Mouse (Mus musculus): Measurements from ENCODE around the gene Scrt2. TPM values are rescaled to one million over a fixed set of nuclear protein-coding genes. Genes with fewer than 3 reads are reported as not detected.

Gene Scrt2
- polyA plus RNA-seq, 1 experiment = not detected

GRCm38 (mm10) chr2:152140941-152141340 is 59.6 kb downstream of the Scrt2 start:
- no peak for TF ChIP-seq POLR2A (IDR thresholded peaks at IDR 0.05; ENCODE audit: borderline replicate concordance, low read depth, low read length)
- no peak overlapping the region for H3K27ac ChIP-seq (ENCODE audit: insufficient read depth, low read depth, low read length)
- H3K4me1 ChIP-seq (ENCODE audit: control insufficient read depth, insufficient read depth, low read length) = no peaks in the 10 kb centered on the region

GRCm38 (mm10) chr2:152141491-152141890 is 60.2 kb downstream of the Scrt2 start:
- H3K4me3 ChIP-seq (ENCODE audit: insufficient read depth, low read length) = no peak overlapping the region
- TF ChIP-seq POLR2A (IDR thresholded peaks at IDR 0.05; ENCODE audit: borderline replicate concordance, low read depth, low read length) (no peak), CTCF (IDR thresholded peaks at IDR 0.05; ENCODE audit: low read depth, low read length) (no peak)
- no peaks in the 10 kb centered on the region for H3K4me1 ChIP-seq (ENCODE audit: control insufficient read depth, insufficient read depth, low read length)
- H3K27ac ChIP-seq (ENCODE audit: insufficient read depth, low read depth, low read length) = no peak overlapping the region

More at GRCm38 (mm10) chr2:152140941-152141340, 59.6 kb downstream of the Scrt2 start:
- no peak overlapping the region for H3K4me3 ChIP-seq (ENCODE audit: insufficient read depth, low read length)

- Histone ChIP-seq H3K4me1 (ENCODE audit: control insufficient read depth, insufficient read depth, low read length) (no peaks in the 10 kb centered on the region), H3K4me3 (ENCODE audit: insufficient read depth, low read length) (peak overlapping the region; percentile 4; the same call in 1 of the 2 replicates), H3K27ac (ENCODE audit: insufficient read depth, low read depth, low read length) (no peak overlapping the region)
- TF ChIP-seq POLR2A (IDR thresholded peaks at IDR 0.05; ENCODE audit: borderline replicate concordance, low read depth, low read length) (no peak), CTCF (IDR thresholded peaks at IDR 0.05; ENCODE audit: low read depth, low read length) (no peak)
These were observed 60.7 kb downstream of the Scrt2 start for GRCm38 (mm10) chr2:152142046-152142445.

- H3K4me3 ChIP-seq (ENCODE audit: insufficient read depth, low read length) = peak overlapping the region; percentile 4; the same call in 1 of the 2 replicates
- H3K27ac ChIP-seq (ENCODE audit: insufficient read depth, low read depth, low read length) = no peak overlapping the region
- no peaks in the 10 kb centered on the region for H3K4me1 ChIP-seq (ENCODE audit: control insufficient read depth, insufficient read depth, low read length)
- no peak for TF ChIP-seq POLR2A (IDR thresholded peaks at IDR 0.05; ENCODE audit: borderline replicate concordance, low read depth, low read length)
- TF ChIP-seq CTCF (IDR thresholded peaks at IDR 0.05; ENCODE audit: low read depth, low read length) = no peak
These were observed 61.2 kb downstream of the Scrt2 start for GRCm38 (mm10) chr2:152142571-152142970.

- Histone ChIP-seq H3K4me1 (ENCODE audit: control insufficient read depth, insufficient read depth, low read length) (no peaks in the 10 kb centered on the region), H3K4me3 (ENCODE audit: insufficient read depth, low read length) (peak within 1 kb of the TSS; percentile 19), H3K27ac (ENCODE audit: insufficient read depth, low read depth, low read length) (no peak within 1 kb of the TSS)
- TF ChIP-seq POLR2A (IDR thresholded peaks at IDR 0.05; ENCODE audit: borderline replicate concordance, low read depth, low read length) (no peak), CTCF (IDR thresholded peaks at IDR 0.05; ENCODE audit: low read depth, low read length) (no peak)
These were observed 62.2 kb downstream of the Scrt2 start, which contains the start of gene Tcf15 for GRCm38 (mm10) chr2:152143279-152144157. Tcf15 (plus strand) TSS chr2:152143561.

- TF ChIP-seq CTCF (IDR thresholded peaks at IDR 0.05; ENCODE audit: low read depth, low read length) (no peak), POLR2A (IDR thresholded peaks at IDR 0.05; ENCODE audit: borderline replicate concordance, low read depth, low read length) (no peak)
- Histone ChIP-seq H3K4me1 (ENCODE audit: control insufficient read depth, insufficient read depth, low read length) (no peaks in the 10 kb centered on the region), H3K4me3 (ENCODE audit: insufficient read depth, low read length) (no peak overlapping the region), H3K27ac (ENCODE audit: insufficient read depth, low read depth, low read length) (no peak overlapping the region)
These were observed 62.8 kb downstream of the Scrt2 start for GRCm38 (mm10) chr2:152144158-152144450.

GRCm38 (mm10) chr2:152144501-152144900 is 63.2 kb downstream of the Scrt2 start:
- no peak for TF ChIP-seq POLR2A (IDR thresholded peaks at IDR 0.05; ENCODE audit: borderline replicate concordance, low read depth, low read length)
- TF ChIP-seq CTCF (IDR thresholded peaks at IDR 0.05; ENCODE audit: low read depth, low read length) = no peak
- no peak overlapping the region for H3K4me3 ChIP-seq (ENCODE audit: insufficient read depth, low read length)
- H3K4me1 ChIP-seq (ENCODE audit: control insufficient read depth, insufficient read depth, low read length) = no peaks in the 10 kb centered on the region
- no peak overlapping the region for H3K27ac ChIP-seq (ENCODE audit: insufficient read depth, low read depth, low read length)

Other genes starting within 250 kb of the Scrt2 start
- gene Rspo4, start 238.6 kb upstream of the Scrt2 start, polyA plus RNA-seq (2012; ENCODE audit: insufficient read depth, insufficient read length, missing spikeins) = not detected in 2 replicates
- gene Angpt4, start 170.3 kb upstream of the Scrt2 start, polyA plus RNA-seq (2012; ENCODE audit: insufficient read depth, insufficient read length, missing spikeins) = not detected in 2 replicates
- gene Fam110a, start 101.3 kb upstream of the Scrt2 start, polyA plus RNA-seq (2012; ENCODE audit: insufficient read depth, insufficient read length, missing spikeins) = 19.9 and 20.5 TPM in 2 replicates
- 0.83 and 1.4 TPM in 2 replicates for gene Slc52a3, start 85.0 kb upstream of the Scrt2 start, polyA plus RNA-seq (2012; ENCODE audit: insufficient read depth, insufficient read length, missing spikeins)
- gene Srxn1, start 24.0 kb downstream of the Scrt2 start, polyA plus RNA-seq (2012; ENCODE audit: insufficient read depth, insufficient read length, missing spikeins) = 50.2 and 54.5 TPM in 2 replicates
- not detected in 2 replicates for gene Tcf15, start 62.0 kb downstream of the Scrt2 start, polyA plus RNA-seq (2012; ENCODE audit: insufficient read depth, insufficient read length, missing spikeins)
- gene Csnk2a1, start 145.3 kb downstream of the Scrt2 start, polyA plus RNA-seq (2012; ENCODE audit: insufficient read depth, insufficient read length, missing spikeins) = 73.6 and 75.1 TPM in 2 replicates
- 60.1 and 63.6 TPM in 2 replicates for gene Tbc1d20, start 212.3 kb downstream of the Scrt2 start, polyA plus RNA-seq (2012; ENCODE audit: insufficient read depth, insufficient read length, missing spikeins)

Data from bone marrow macrophage, adult 2 months (primary cell).